Mouse (Mus musculus) hindbrain, embryonic 16.5 days (tissue): ENCODE measurements around the gene Syne1. TPM values are rescaled to one million over a fixed set of nuclear protein-coding genes. Genes with fewer than 3 reads are reported as not detected.

Experiments used
- ATAC-seq: fragments of 200-750 bp; cut with Nextera tagmentation; 2 replicates; pipeline ENCODE4 v1.8.0; 2017; ENCODE audit warnings: moderate TSS enrichment, moderate library complexity
- H3K27ac ChIP-seq: fragments of 300-500 bp; sonication (generic); 2 replicates; pipeline ENCODE4 v1.5.1; 2014; ENCODE audit warnings: low read depth, mild to moderate bottlenecking, control low read depth, low read length, moderate library complexity
- H3K27me3 ChIP-seq: fragments of 300-500 bp; sonication (generic); replicated peaks from 2 replicates; pipeline ENCODE4 v1.6.1; 2014; ENCODE audit warnings: low read length; ENCODE audit not compliant: control insufficient read depth, insufficient read depth
- H3K36me3 ChIP-seq: fragments of 300-500 bp; sonication (generic); 2 replicates; pipeline ENCODE4 v1.6.1; 2014; ENCODE audit warnings: mild to moderate bottlenecking, low read length, moderate library complexity, mixed read lengths; ENCODE audit not compliant: control insufficient read depth, insufficient read depth
- H3K4me1 ChIP-seq: fragments of 300-500 bp; sonication (generic); 2 replicates; pipeline ENCODE4 v1.6.1; 2014; ENCODE audit warnings: low read depth, low read length; ENCODE audit not compliant: control insufficient read depth, insufficient read depth
- H3K4me2 ChIP-seq: fragments of 300-500 bp; sonication (generic); 2 replicates; pipeline ENCODE4 v1.6.1; 2014; ENCODE audit warnings: mild to moderate bottlenecking, low read length, control low read depth, moderate library complexity
- H3K4me3 ChIP-seq: fragments of 300-500 bp; sonication (generic); 2 replicates; pipeline ENCODE4 v1.5.1; 2014; ENCODE audit warnings: mild to moderate bottlenecking, low read length, control low read depth, moderate library complexity
- H3K9ac ChIP-seq: fragments of 300-500 bp; sonication (generic); 2 replicates; pipeline ENCODE4 v1.6.1; 2014; ENCODE audit warnings: low read depth, mild to moderate bottlenecking, control low read depth, low read length, moderate library complexity
- H3K9me3 ChIP-seq: fragments of 300-500 bp; sonication (generic); 2 replicates; pipeline ENCODE4 v1.6.1; 2014; ENCODE audit warnings: mild to moderate bottlenecking, low read length, moderate library complexity; ENCODE audit not compliant: control insufficient read depth
- WGBS: fragments of 180-500 bp; shearing (Covaris S2); extraction: QIAGEN DNeasy Blood & Tissue Kit; methylation state at CpG from one replicate; pipeline ENCODE4 v1.1.7; 2014; 5-methylcytosine and 5-hydroxymethylcytosine counted together
- polyA plus RNA-seq: library from polyadenylated mRNA; unstranded; fragments of >200 nt; fragmentation: Nextera tagmentation; extraction: Ambion mirVana; gene quantifications from 2 replicates; pipeline ENCODE4 v1.2.1, GENCODE M21; 2015

The Syne1 gene
- polyA plus RNA-seq, 1 experiment from 2014 or later, result 18.7 TPM

- no peak for ATAC-seq
- Histone ChIP-seq H3K4me3 (no peak overlapping the region), H3K9me3 (no peaks in the 10 kb centered on the region), H3K36me3 (no peaks in the 10 kb centered on the region), H3K4me2 (no peak overlapping the region), H3K27me3 (no peaks in the 10 kb centered on the region), H3K4me1 (no peaks in the 10 kb centered on the region), H3K9ac (no peak overlapping the region), H3K27ac (no peak overlapping the region)
- 57% methylated on average over 6 of the region's 6 CpGs for WGBS
Observed at GRCm38 (mm10) chr10:5480097-5480496, 71.2 kb downstream of the Syne1 start.

GRCm38 (mm10) chr10:5468638-5469037 lies 82.6 kb downstream of the Syne1 start:
- H3K27ac ChIP-seq, result no peak overlapping the region
- H3K9me3 ChIP-seq, result peaks cover 3% of the 10 kb centered on the region; the same call in 1 of the 2 replicates
- no peaks in the 10 kb centered on the region for H3K4me1 ChIP-seq
- no peaks in the 10 kb centered on the region for H3K36me3 ChIP-seq
- H3K27me3 ChIP-seq, result no peaks in the 10 kb centered on the region
- H3K4me2 ChIP-seq, result no peak overlapping the region
- no peak for ATAC-seq
- 85% methylated on average over 2 of the region's 2 CpGs for WGBS
- H3K9ac ChIP-seq, result no peak overlapping the region
- no peak overlapping the region for H3K4me3 ChIP-seq

DNA sequence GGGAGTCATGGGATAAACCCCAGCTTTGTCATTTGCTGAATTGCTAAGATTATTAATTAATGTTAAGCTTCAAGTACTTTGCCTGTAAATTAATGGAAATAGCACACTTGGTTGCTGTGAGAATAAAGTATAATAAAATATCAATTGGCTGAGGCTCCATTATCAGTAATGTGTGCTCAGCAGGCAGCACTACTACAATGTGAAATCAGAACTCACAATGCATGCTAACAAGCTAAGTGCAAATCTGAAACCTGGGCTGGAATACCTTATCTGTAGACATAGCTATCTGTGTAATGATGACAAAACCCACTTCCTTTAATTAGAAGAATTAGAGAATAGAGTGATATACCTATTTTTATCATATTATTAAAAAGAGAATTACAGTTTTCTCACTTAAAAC lies 97.5 kb downstream of the Syne1 start:
- Histone ChIP-seq H3K4me1 (no peaks in the 10 kb centered on the region), H3K9me3 (no peaks in the 10 kb centered on the region), H3K27ac (no peak overlapping the region), H3K9ac (no peak overlapping the region), H3K4me2 (no peak overlapping the region), H3K27me3 (no peaks in the 10 kb centered on the region), H3K4me3 (no peak overlapping the region), H3K36me3 (no peaks in the 10 kb centered on the region)
- peak; percentile 40; the same call in 1 of the 2 replicates for ATAC-seq

DNA sequence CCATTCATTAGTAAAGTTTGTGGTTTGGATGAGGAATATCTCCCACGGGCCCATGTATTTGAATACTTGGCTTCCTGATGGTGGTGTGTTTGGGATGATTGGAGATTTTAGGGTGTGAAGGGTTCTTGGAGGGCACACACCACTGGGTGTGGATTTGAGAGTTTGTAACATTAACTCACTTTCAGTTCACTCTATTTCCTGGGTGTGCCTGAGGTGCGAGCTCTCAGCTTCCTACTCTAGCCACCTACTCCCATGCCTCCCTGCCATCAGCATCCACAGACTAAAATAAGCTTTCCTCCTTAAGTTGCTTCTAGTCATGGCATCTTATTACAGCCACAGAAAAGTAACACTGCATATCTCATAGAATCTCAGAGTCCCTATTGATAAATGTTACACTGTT lies 101.3 kb downstream of the Syne1 start:
- Histone ChIP-seq H3K36me3 (no peaks in the 10 kb centered on the region), H3K9ac (no peak overlapping the region), H3K9me3 (no peaks in the 10 kb centered on the region), H3K4me1 (no peaks in the 10 kb centered on the region), H3K4me2 (no peak overlapping the region), H3K27me3 (no peaks in the 10 kb centered on the region), H3K27ac (no peak overlapping the region), H3K4me3 (no peak overlapping the region)
- ATAC-seq, result no peak
- WGBS, result 94% methylated on average over 2 of the region's 2 CpGs

- H3K4me1 ChIP-seq, result no peaks in the 10 kb centered on the region
- H3K36me3 ChIP-seq, result no peaks in the 10 kb centered on the region
- H3K4me3 ChIP-seq, result no peak overlapping the region
- no peak for ATAC-seq
- no peak overlapping the region for H3K27ac ChIP-seq
- H3K27me3 ChIP-seq, result no peaks in the 10 kb centered on the region
- H3K4me2 ChIP-seq, result no peak overlapping the region
- WGBS, result 73% methylated on average over 4 of the region's 4 CpGs
- no peaks in the 10 kb centered on the region for H3K9me3 ChIP-seq
- no peak overlapping the region for H3K9ac ChIP-seq
Observed at GRCm38 (mm10) chr10:5447950-5448716, 103.1 kb downstream of the Syne1 start.

DNA sequence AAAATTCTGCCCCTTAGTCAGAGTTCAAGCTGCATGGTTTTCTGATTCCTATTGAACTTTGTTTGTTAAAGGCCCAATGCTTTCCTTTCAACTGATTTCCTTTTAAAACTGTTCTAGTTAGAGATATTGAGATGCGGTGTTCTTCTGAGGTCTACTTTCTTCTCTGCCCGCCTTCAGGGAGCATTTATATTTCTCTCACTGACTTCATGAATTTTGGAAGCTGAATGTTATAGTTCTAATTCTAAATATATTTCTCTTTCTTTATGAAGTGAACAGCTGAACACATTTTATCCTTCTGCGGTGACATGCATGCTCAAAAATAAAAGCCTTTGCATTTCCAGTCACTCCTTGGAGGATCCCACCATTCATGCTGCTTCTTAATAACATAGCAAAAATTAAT lies 106.0 kb downstream of the Syne1 start:
- no peaks in the 10 kb centered on the region for H3K27me3 ChIP-seq
- no peak for ATAC-seq

GRCm38 (mm10) chr10:5443020-5443419 lies 108.3 kb downstream of the Syne1 start:
- no peaks in the 10 kb centered on the region for H3K9me3 ChIP-seq
- peaks cover 5% of the 10 kb centered on the region for H3K4me1 ChIP-seq
- no peaks in the 10 kb centered on the region for H3K36me3 ChIP-seq
- H3K27ac ChIP-seq, result no peak overlapping the region
- no peak overlapping the region for H3K9ac ChIP-seq
- no peak overlapping the region for H3K4me3 ChIP-seq
- no peak overlapping the region for H3K4me2 ChIP-seq
- WGBS, result 92% methylated on average over 2 of the region's 2 CpGs
- H3K27me3 ChIP-seq, result no peaks in the 10 kb centered on the region
- ATAC-seq, result no peak

More for the DNA sequence above, 106.0 kb downstream of the Syne1 start:
- H3K9me3 ChIP-seq, result no peaks in the 10 kb centered on the region
- no peaks in the 10 kb centered on the region for H3K4me1 ChIP-seq
- no peak overlapping the region for H3K4me3 ChIP-seq
- no peak overlapping the region for H3K27ac ChIP-seq
- no peak overlapping the region for H3K4me2 ChIP-seq
- H3K36me3 ChIP-seq, result no peaks in the 10 kb centered on the region
- WGBS, result 89% methylated on average over 3 of the region's 3 CpGs
- no peak overlapping the region for H3K9ac ChIP-seq

DNA sequence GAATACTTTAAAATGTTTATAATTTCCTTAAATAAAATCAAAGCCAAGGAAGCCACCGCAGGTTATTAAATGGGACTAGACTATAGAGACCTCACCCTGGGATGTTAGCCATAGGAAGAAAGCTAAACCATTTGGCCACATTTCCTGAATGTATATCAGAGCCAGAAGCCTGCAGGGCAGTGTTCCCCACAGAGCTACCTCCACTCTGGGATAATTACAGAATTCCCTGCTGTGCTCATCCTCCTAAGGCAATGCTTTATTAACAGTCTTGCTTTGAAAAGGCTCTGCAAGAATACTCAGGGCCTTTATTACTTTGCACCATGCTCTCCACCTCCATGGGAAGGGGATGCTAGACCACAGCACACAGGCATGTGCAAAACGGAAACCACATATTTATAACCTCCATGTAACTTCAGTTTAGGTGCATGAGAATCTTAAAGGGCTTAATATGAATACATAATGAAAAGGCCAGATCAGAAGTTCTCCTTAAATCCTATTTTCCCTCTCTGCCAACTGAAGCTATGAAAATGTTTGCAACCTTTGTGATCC lies 111.4 kb downstream of the Syne1 start:
- 48% methylated on average over 2 of the region's 2 CpGs for WGBS
- Histone ChIP-seq H3K27ac (no peak overlapping the region), H3K9me3 (no peaks in the 10 kb centered on the region), H3K4me1 (peaks cover 5% of the 10 kb centered on the region), H3K9ac (no peak overlapping the region), H3K36me3 (no peaks in the 10 kb centered on the region), H3K4me2 (no peak overlapping the region), H3K27me3 (no peaks in the 10 kb centered on the region), H3K4me3 (no peak overlapping the region)
- peak; percentile 48; the same call in 1 of the 2 replicates for ATAC-seq

- no peaks in the 10 kb centered on the region for H3K9me3 ChIP-seq
- H3K27me3 ChIP-seq, result no peaks in the 10 kb centered on the region
- H3K27ac ChIP-seq, result no peak overlapping the region
- no peak overlapping the region for H3K4me3 ChIP-seq
- H3K9ac ChIP-seq, result no peak overlapping the region
- WGBS, result 88% methylated on average over 2 of the region's 2 CpGs
- no peaks in the 10 kb centered on the region for H3K36me3 ChIP-seq
- peaks cover 5% of the 10 kb centered on the region for H3K4me1 ChIP-seq
- H3K4me2 ChIP-seq, result no peak overlapping the region
- no peak for ATAC-seq
Observed at GRCm38 (mm10) chr10:5437766-5438165, 113.5 kb downstream of the Syne1 start.
